ENCODE assay signal across 22 mouse cellular contexts in genomic region chr19:26511756-26512155, GRCm38 (mm10).
DNase-seq lines count a peak whose midpoint lies in the region; ATAC-seq and TF ChIP-seq lines count a peak whose summit lies in the region.
"Had no signal": no experiment of that assay in that cellular context is flagged by ENCODE, and none has a peak within 500 bp of the region (broad histone marks: within the 10 kb centered on the region; RNA-seq: fewer than 3 reads in every experiment).

No protein-coding gene starts in this region.

- DNase-seq in heart, adult 11 months, result peak; percentile 72
- no peak for DNase-seq in heart, postnatal 14 days
- DNase-seq in midbrain, embryonic 14.5 days, result peak; percentile 12
- DNase-seq in brain, embryonic 14.5 days (ENCODE audit: low read depth), result peak; percentile 53
- DNase-seq: adrenal gland, postnatal 10 days; B cell, adult 2 months; cerebellum, adult 2 months; cerebellum, postnatal 10 days; forebrain, postnatal 0 days; gastrocnemius, adult 2 months; gastrocnemius, postnatal 36 days; heart, adult 18-20 months; heart, postnatal 10 days had no signal

- intact Hi-C loops in heart, postnatal 14 days (cut with DNase I), result no loop called here

- ATAC-seq in midbrain, embryonic 14.5 days (ENCODE audit: low FRiP score, low TSS enrichment), result no peak
- no peak for ATAC-seq in midbrain, embryonic 16.5 days
- ATAC-seq in erythroid progenitor cell, adult 5-6 weeks (replicated peaks; ENCODE audit: low FRiP score, poor library complexity, severe bottlenecking), result no peak
- ATAC-seq: CD4-positive, CD25-positive, alpha-beta regulatory T cell, adult 4 months; forebrain, postnatal 0 days; hindbrain, postnatal 0 days had no signal

- no peak for TF ChIP-seq CTCF in brain, embryonic 14.5 days (IDR thresholded peaks at IDR 0.05; ENCODE audit: borderline replicate concordance, extremely low read depth, insufficient read depth, insufficient read length)

- H3K4me3 ChIP-seq in midbrain, embryonic 14.5 days (replicated peaks; ENCODE audit: low read depth, low read length), result no peak overlapping the region
- no peak overlapping the region for H3K4me3 ChIP-seq in midbrain, embryonic 16.5 days (ENCODE audit: low read depth, low read length)
- H3K4me3 ChIP-seq: embryonic facial prominence, embryonic 10.5 days; erythroblast, embryonic 14.5 days; gastrocnemius, adult 2 months; heart, embryonic 10.5 days; hindbrain, embryonic 13.5 days had no signal

- peaks cover 12% of the 10 kb centered on the region; the same call in 1 of the 2 replicates for H3K4me1 ChIP-seq in midbrain, embryonic 14.5 days (ENCODE audit: control insufficient read depth, insufficient read depth, low read length)
- peaks cover 13% of the 10 kb centered on the region for H3K4me1 ChIP-seq in midbrain, embryonic 16.5 days (ENCODE audit: control insufficient read depth, insufficient read depth, low read length)
- H3K4me1 ChIP-seq: heart, embryonic 10.5 days had no signal

- no peaks in the 10 kb centered on the region for H3K36me3 ChIP-seq in midbrain, embryonic 14.5 days (ENCODE audit: control insufficient read depth, insufficient read depth, low read length)
- no peaks in the 10 kb centered on the region for H3K36me3 ChIP-seq in midbrain, embryonic 16.5 days (ENCODE audit: control insufficient read depth, insufficient read depth, low read length)
- H3K36me3 ChIP-seq: embryonic facial prominence, embryonic 10.5 days; G1E; heart, embryonic 10.5 days; hindbrain, embryonic 13.5 days had no signal

- no peak overlapping the region for H3K4me2 ChIP-seq in midbrain, embryonic 14.5 days (ENCODE audit: low read length)
- no peak overlapping the region for H3K4me2 ChIP-seq in midbrain, embryonic 16.5 days (ENCODE audit: low read length)
- H3K4me2 ChIP-seq: hindbrain, embryonic 13.5 days had no signal

- no peak overlapping the region for H3K27ac ChIP-seq in midbrain, embryonic 14.5 days (replicated peaks; ENCODE audit: low read depth, low read length)
- no peak overlapping the region for H3K27ac ChIP-seq in midbrain, embryonic 16.5 days (ENCODE audit: low read length)
- H3K27ac ChIP-seq: embryonic facial prominence, embryonic 10.5 days; gastrocnemius, adult 2 months; heart, embryonic 10.5 days; hindbrain, embryonic 13.5 days; hindbrain, postnatal 0 days had no signal

- no peak overlapping the region for H3K9ac ChIP-seq in midbrain, embryonic 14.5 days (replicated peaks; ENCODE audit: low read length)
- H3K9ac ChIP-seq in midbrain, embryonic 16.5 days (ENCODE audit: low read depth, low read length), result no peak overlapping the region
- H3K9ac ChIP-seq: forebrain, postnatal 0 days; hindbrain, embryonic 13.5 days had no signal

- WGBS in midbrain, embryonic 14.5 days, result 75% methylated on average over 6 of the region's 6 CpGs
- WGBS in midbrain, embryonic 16.5 days, result 58% methylated on average over 6 of the region's 6 CpGs

- no peaks in the 10 kb centered on the region for H3K9me3 ChIP-seq in midbrain, embryonic 14.5 days (ENCODE audit: control insufficient read depth, low read length)
- no peaks in the 10 kb centered on the region for H3K9me3 ChIP-seq in midbrain, embryonic 16.5 days (replicated peaks; ENCODE audit: control insufficient read depth, low read length, poor library complexity, severe bottlenecking)
- H3K9me3 ChIP-seq: embryonic facial prominence, embryonic 10.5 days; heart, embryonic 10.5 days; hindbrain, embryonic 13.5 days had no signal

- TF ChIP-seq POLR2A in brain, embryonic 14.5 days (IDR thresholded peaks at IDR 0.05; ENCODE audit: borderline replicate concordance, extremely low read depth, insufficient read depth, insufficient read length, poor library complexity, severe bottlenecking), result no peak

- H3K27me3 ChIP-seq in midbrain, embryonic 14.5 days (ENCODE audit: control insufficient read depth, insufficient read depth, low read length), result no peaks in the 10 kb centered on the region
- no peaks in the 10 kb centered on the region for H3K27me3 ChIP-seq in midbrain, embryonic 16.5 days (ENCODE audit: control insufficient read depth, insufficient read depth, low read depth, low read length)
- H3K27me3 ChIP-seq: hindbrain, embryonic 13.5 days had no signal

Comparison
In these comparisons a context has a peak if more than half of its experiments do, and no peak if none do; other contexts are left out.
1. DNase-seq: peak in heart, adult 11 months (single experiment), midbrain, embryonic 14.5 days (single experiment) and brain, embryonic 14.5 days (single experiment); none in heart, postnatal 14 days (0 of 2).